Mouse (Mus musculus): ENCODE data around the gene Camta1. TPM values are rescaled to one million over a fixed set of nuclear protein-coding genes. Genes with fewer than 3 reads are reported as not detected.

The Camta1 gene
- total RNA-seq, 1 experiment = 9.3 TPM

DNA sequence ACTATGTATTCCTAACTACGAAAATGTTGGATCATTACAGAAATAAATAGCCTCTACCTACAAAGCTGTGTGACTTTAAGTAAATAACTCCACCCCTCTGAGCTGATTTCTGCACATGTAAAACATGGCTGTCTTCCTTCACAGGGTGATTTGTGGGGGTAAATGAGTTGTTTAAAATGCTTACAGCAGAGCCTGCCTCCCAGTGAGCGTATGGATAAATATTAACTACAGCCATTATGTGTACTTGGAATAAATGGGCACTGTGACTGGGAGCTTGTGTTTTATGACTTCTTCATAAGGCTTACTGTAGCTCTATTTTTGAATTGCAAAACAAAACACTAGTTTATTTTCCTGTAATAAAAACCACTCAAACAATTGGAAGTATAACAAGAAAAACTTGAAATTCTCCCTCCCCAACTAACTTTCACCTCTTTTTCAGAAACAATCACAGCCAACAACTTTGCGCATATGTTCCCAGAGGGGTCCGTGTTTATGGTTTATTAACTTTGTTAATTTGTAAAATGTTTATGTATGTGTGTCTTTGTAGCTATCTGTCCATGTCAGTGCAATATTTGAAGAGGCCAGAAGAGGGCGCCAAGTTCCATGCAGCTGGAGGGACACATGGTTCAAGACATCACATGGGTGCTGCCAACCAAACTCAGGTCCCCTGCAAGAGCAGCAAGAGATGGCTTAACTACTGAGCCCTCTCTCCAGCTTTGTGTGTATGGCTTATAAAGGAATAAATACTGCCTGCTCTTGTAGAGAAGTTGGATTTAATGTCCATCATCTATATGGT, 363.0 kb downstream of the Camta1 start:
- Histone ChIP-seq H3K9ac (ENCODE audit: insufficient read depth, low read depth, low read length, poor library complexity, severe bottlenecking) (no peak overlapping the region), H3K36me3 (ENCODE audit: control insufficient read depth, insufficient read depth, low read length, poor library complexity, severe bottlenecking) (no peaks in the 10 kb centered on the region), H3K27ac (ENCODE audit: insufficient read depth, low read depth, low read length, poor library complexity, severe bottlenecking) (no peak overlapping the region), H3K4me3 (ENCODE audit: insufficient read depth in 1 of 2, low read depth in 1 of 2, low read length in 2 of 2, poor library complexity in 1 of 2, severe bottlenecking in 1 of 2) (no peak overlapping the region), H3K4me1 (ENCODE audit: control insufficient read depth in 2 of 2, insufficient read depth in 2 of 2, low read length in 2 of 2, poor library complexity in 1 of 2) (no peaks in the 10 kb centered on the region), H3K9me3 (ENCODE audit: control insufficient read depth, insufficient read depth, low read depth, low read length) (no peaks in the 10 kb centered on the region)
- in situ Hi-C loops (cut with MboI; ENCODE audit: low sequenced_read_pairs in 2 of 2, unreplicated experiment in 2 of 2) = no loop called here
- DNase-seq (ENCODE audit: low read depth, low spot score) = peak; percentile 30
- no peak for TF ChIP-seq ZC3H11A (IDR thresholded peaks at IDR 0.05; ENCODE audit: borderline replicate concordance, low read depth, low read length)
- no peak for TF ChIP-seq CHD2 (IDR thresholded peaks at IDR 0.05; ENCODE audit: low read depth, low read length)
- TF ChIP-seq ZNF384 (IDR thresholded peaks at IDR 0.05; ENCODE audit: low read depth, low read length) = no peak
- no peak for TF ChIP-seq MAFK (IDR thresholded peaks at IDR 0.05; ENCODE audit: insufficient read depth, low read depth, low read length)
- TF ChIP-seq HCFC1 (IDR thresholded peaks at IDR 0.05; ENCODE audit: borderline replicate concordance, insufficient read depth, low read length) = no peak

DNA sequence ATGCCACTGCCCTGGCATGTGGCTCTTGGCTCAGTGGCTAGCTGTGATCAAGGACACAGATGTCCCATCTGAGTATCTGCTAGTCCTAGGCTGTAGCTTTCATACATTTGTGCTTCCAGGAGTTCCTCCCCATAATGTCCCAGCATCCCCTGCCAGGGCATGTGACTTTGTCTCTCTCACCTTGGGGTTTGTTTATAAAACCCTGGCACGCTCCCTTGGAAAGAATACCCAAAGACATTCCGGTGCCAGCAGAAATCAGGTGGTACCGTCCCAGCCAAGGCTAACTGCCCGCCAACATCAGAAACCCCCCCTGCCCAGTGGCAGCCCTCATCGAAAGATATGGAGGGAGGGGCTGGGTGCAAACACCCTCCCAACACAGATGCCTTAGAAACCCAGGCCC, 365.1 kb downstream of the Camta1 start:
- H3K4me3 ChIP-seq (ENCODE audit: insufficient read depth in 1 of 2, low read depth in 1 of 2, low read length in 2 of 2, poor library complexity in 1 of 2, severe bottlenecking in 1 of 2) = no peak overlapping the region
- no peak overlapping the region for H3K27ac ChIP-seq (ENCODE audit: insufficient read depth, low read depth, low read length, poor library complexity, severe bottlenecking)
- in situ Hi-C loops (cut with MboI; ENCODE audit: low sequenced_read_pairs in 2 of 2, unreplicated experiment in 2 of 2) = no loop called here
- no peaks in the 10 kb centered on the region for H3K36me3 ChIP-seq (ENCODE audit: control insufficient read depth, insufficient read depth, low read length, poor library complexity, severe bottlenecking)
- no peak for TF ChIP-seq ZC3H11A (IDR thresholded peaks at IDR 0.05; ENCODE audit: borderline replicate concordance, low read depth, low read length)
- TF ChIP-seq HCFC1 (IDR thresholded peaks at IDR 0.05; ENCODE audit: borderline replicate concordance, insufficient read depth, low read length) = no peak
- no peak for TF ChIP-seq ZNF384 (IDR thresholded peaks at IDR 0.05; ENCODE audit: low read depth, low read length)
- no peak for TF ChIP-seq MAFK (IDR thresholded peaks at IDR 0.05; ENCODE audit: insufficient read depth, low read depth, low read length)
- no peak for TF ChIP-seq CHD2 (IDR thresholded peaks at IDR 0.05; ENCODE audit: low read depth, low read length)
- no peaks in the 10 kb centered on the region for H3K4me1 ChIP-seq (ENCODE audit: control insufficient read depth in 2 of 2, insufficient read depth in 2 of 2, low read length in 2 of 2, poor library complexity in 1 of 2)
- no peak overlapping the region for H3K9ac ChIP-seq (ENCODE audit: insufficient read depth, low read depth, low read length, poor library complexity, severe bottlenecking)
- no peaks in the 10 kb centered on the region for H3K9me3 ChIP-seq (ENCODE audit: control insufficient read depth, insufficient read depth, low read depth, low read length)
- no peak for DNase-seq (ENCODE audit: low read depth, low spot score)

DNA sequence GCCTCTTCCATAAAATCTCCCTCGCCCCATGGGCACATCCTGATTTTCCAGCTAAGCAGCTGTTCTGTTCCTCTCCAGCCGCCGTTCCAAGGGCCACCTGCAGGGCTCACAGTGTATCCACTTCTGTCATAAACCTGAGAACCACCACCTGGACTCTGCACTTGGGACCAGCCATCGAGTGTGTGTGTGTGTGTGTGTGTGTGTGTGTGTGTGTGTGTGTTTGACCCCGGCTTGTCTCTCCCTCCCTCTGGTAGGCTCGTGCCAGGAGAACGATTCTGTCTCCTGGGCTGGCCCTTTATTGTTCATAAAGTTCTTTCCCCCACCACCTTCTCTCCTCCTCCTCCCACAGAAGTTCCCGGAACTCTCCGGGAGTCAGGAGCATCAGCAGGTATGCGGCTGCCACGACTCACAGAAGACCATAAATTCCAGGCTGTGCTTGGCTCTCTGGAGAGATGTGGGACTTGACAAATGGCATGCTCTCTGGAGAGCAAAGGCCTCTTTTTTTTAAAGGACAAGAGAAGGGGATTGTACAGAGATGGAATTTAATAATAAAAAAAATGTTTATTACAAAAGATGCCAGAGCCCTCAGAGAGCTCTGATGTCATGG, 366.3 kb downstream of the Camta1 start:
- in situ Hi-C loops (cut with MboI; ENCODE audit: low sequenced_read_pairs in 2 of 2, unreplicated experiment in 2 of 2) = no loop called here

DNA sequence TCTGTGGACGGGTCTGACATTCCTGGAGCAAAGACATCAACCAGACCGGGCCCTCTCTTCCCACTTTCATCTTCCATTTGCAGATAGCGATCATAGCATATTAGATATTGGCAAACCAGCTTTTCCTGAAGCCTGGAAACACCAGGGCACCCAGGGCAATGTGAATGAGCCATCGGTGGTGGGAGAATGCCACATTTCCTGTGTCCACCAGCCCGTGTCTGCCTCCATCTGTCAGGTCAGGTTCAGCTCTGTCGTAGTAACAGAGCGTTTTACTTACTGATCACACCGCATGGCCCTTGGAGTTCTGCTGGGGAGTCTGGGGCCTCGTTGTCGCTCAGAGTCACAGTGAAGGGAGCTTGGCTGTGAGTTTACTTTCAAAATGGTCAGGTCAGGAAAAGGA, 368.9 kb downstream of the Camta1 start:
- TF ChIP-seq CHD2 (IDR thresholded peaks at IDR 0.05; ENCODE audit: low read depth, low read length) (no peak), HCFC1 (IDR thresholded peaks at IDR 0.05; ENCODE audit: borderline replicate concordance, insufficient read depth, low read length) (no peak), ZNF384 (IDR thresholded peaks at IDR 0.05; ENCODE audit: low read depth, low read length) (no peak), ZC3H11A (IDR thresholded peaks at IDR 0.05; ENCODE audit: borderline replicate concordance, low read depth, low read length) (no peak), MAFK (IDR thresholded peaks at IDR 0.05; ENCODE audit: insufficient read depth, low read depth, low read length) (no peak)
- Histone ChIP-seq H3K9me3 (ENCODE audit: control insufficient read depth, insufficient read depth, low read depth, low read length) (no peaks in the 10 kb centered on the region), H3K27ac (ENCODE audit: insufficient read depth, low read depth, low read length, poor library complexity, severe bottlenecking) (no peak overlapping the region), H3K4me3 (ENCODE audit: insufficient read depth in 1 of 2, low read depth in 1 of 2, low read length in 2 of 2, poor library complexity in 1 of 2, severe bottlenecking in 1 of 2) (no peak overlapping the region), H3K36me3 (ENCODE audit: control insufficient read depth, insufficient read depth, low read length, poor library complexity, severe bottlenecking) (no peaks in the 10 kb centered on the region), H3K9ac (ENCODE audit: insufficient read depth, low read depth, low read length, poor library complexity, severe bottlenecking) (no peak overlapping the region), H3K4me1 (ENCODE audit: control insufficient read depth in 2 of 2, insufficient read depth in 2 of 2, low read length in 2 of 2, poor library complexity in 1 of 2) (no peaks in the 10 kb centered on the region)
- DNase-seq (ENCODE audit: low read depth, low spot score) = no peak
- in situ Hi-C loops (cut with MboI; ENCODE audit: low sequenced_read_pairs in 2 of 2, unreplicated experiment in 2 of 2) = no loop called here

More for the DNA sequence above, 366.3 kb downstream of the Camta1 start:
- Histone ChIP-seq H3K27ac (ENCODE audit: insufficient read depth, low read depth, low read length, poor library complexity, severe bottlenecking) (no peak overlapping the region), H3K4me3 (ENCODE audit: insufficient read depth in 1 of 2, low read depth in 1 of 2, low read length in 2 of 2, poor library complexity in 1 of 2, severe bottlenecking in 1 of 2) (no peak overlapping the region), H3K9ac (ENCODE audit: insufficient read depth, low read depth, low read length, poor library complexity, severe bottlenecking) (no peak overlapping the region), H3K36me3 (ENCODE audit: control insufficient read depth, insufficient read depth, low read length, poor library complexity, severe bottlenecking) (no peaks in the 10 kb centered on the region), H3K4me1 (ENCODE audit: control insufficient read depth in 2 of 2, insufficient read depth in 2 of 2, low read length in 2 of 2, poor library complexity in 1 of 2) (no peaks in the 10 kb centered on the region), H3K9me3 (ENCODE audit: control insufficient read depth, insufficient read depth, low read depth, low read length) (no peaks in the 10 kb centered on the region)
- DNase-seq (ENCODE audit: low read depth, low spot score) = no peak
- no peak for TF ChIP-seq ZC3H11A (IDR thresholded peaks at IDR 0.05; ENCODE audit: borderline replicate concordance, low read depth, low read length)
- no peak for TF ChIP-seq MAFK (IDR thresholded peaks at IDR 0.05; ENCODE audit: insufficient read depth, low read depth, low read length)
- no peak for TF ChIP-seq HCFC1 (IDR thresholded peaks at IDR 0.05; ENCODE audit: borderline replicate concordance, insufficient read depth, low read length)
- no peak for TF ChIP-seq ZNF384 (IDR thresholded peaks at IDR 0.05; ENCODE audit: low read depth, low read length)
- TF ChIP-seq CHD2 (IDR thresholded peaks at IDR 0.05; ENCODE audit: low read depth, low read length) = no peak

All from ES-E14 (cell line).